Comparison of ENCODE assay signal across 35 mouse cellular contexts in genomic region chr7:73319004-73319403, GRCm38 (mm10). TPM values are rescaled to one million over a fixed set of nuclear protein-coding genes. Genes with fewer than 3 reads are reported as not detected.
"Had no signal": no experiment of that assay in that cellular context is flagged by ENCODE, and none has a peak within 500 bp of the region (broad histone marks: within the 10 kb centered on the region; RNA-seq: fewer than 3 reads in every experiment).

No protein-coding gene starts in this region.

- H3K27ac ChIP-seq: heart, embryonic 10.5 days; heart, embryonic 13.5 days; hindbrain, embryonic 10.5 days; hindbrain, embryonic 12.5 days; hindbrain, embryonic 13.5 days; hindbrain, embryonic 14.5 days; hindbrain, embryonic 15.5 days; hindbrain, postnatal 0 days; intestine, embryonic 15.5 days; kidney, embryonic 15.5 days; kidney, postnatal 0 days; layer of hippocampus, adult 2 months had no signal

- H3K27me3 ChIP-seq: heart, embryonic 15.5 days; hindbrain, embryonic 12.5 days; hindbrain, embryonic 13.5 days; hindbrain, embryonic 15.5 days; intestine, embryonic 15.5 days; kidney, embryonic 15.5 days had no signal

- H3K4me2 ChIP-seq: heart, embryonic 11.5 days; heart, embryonic 13.5 days; heart, embryonic 15.5 days; hindbrain, embryonic 12.5 days; hindbrain, embryonic 13.5 days; hindbrain, embryonic 14.5 days; hindbrain, embryonic 15.5 days; intestine, embryonic 15.5 days; kidney, embryonic 15.5 days had no signal

- H3K9me3 ChIP-seq: heart, embryonic 10.5 days; heart, embryonic 13.5 days; heart, embryonic 15.5 days; hindbrain, embryonic 10.5 days; hindbrain, embryonic 12.5 days; hindbrain, embryonic 13.5 days; hindbrain, embryonic 15.5 days; intestine, embryonic 15.5 days; kidney, embryonic 15.5 days had no signal

- DNase-seq: heart, postnatal 10 days; heart, postnatal 14 days; heart, postnatal 36 days; heart, postnatal 4 days; kidney, adult 11 months; kidney, adult 18-20 months; kidney, adult 2 months; kidney, adult 8-10 months; kidney, adult 9 months; kidney, postnatal 10 days; kidney, postnatal 14 days; kidney, postnatal 25 days; kidney, postnatal 36 days; kidney, postnatal 4 days; layer of hippocampus, adult 9-11 months; layer of hippocampus, postnatal 36 days had no signal

- H3K36me3 ChIP-seq: heart, embryonic 10.5 days; heart, embryonic 13.5 days; heart, embryonic 15.5 days; hindbrain, embryonic 10.5 days; hindbrain, embryonic 12.5 days; hindbrain, embryonic 13.5 days; hindbrain, embryonic 15.5 days; intestine, embryonic 15.5 days; kidney, embryonic 15.5 days had no signal

- ATAC-seq: hindbrain, embryonic 16.5 days; hindbrain, postnatal 0 days; inflammation-experienced regulatory T-cells, adult 6 months; intestine, embryonic 15.5 days; intestine, embryonic 16.5 days; intestine, postnatal 0 days had no signal

- H3K4me3 ChIP-seq: heart, embryonic 10.5 days; heart, embryonic 13.5 days; heart, embryonic 15.5 days; hindbrain, embryonic 10.5 days; hindbrain, embryonic 12.5 days; hindbrain, embryonic 13.5 days; hindbrain, embryonic 15.5 days; intestine, embryonic 15.5 days; kidney, embryonic 15.5 days; layer of hippocampus, adult 2 months had no signal

- H3K9ac ChIP-seq: heart, embryonic 13.5 days; heart, embryonic 15.5 days; hindbrain, embryonic 12.5 days; hindbrain, embryonic 13.5 days; hindbrain, embryonic 14.5 days; hindbrain, embryonic 15.5 days; intestine, embryonic 15.5 days; kidney, embryonic 15.5 days had no signal

- H3K4me1 ChIP-seq: hindbrain, embryonic 13.5 days had no signal

RNA-seq across cellular contexts. Expression of gene Rgma, which starts 56.3 kb away (rescaled TPM):
- total RNA-seq: hematopoietic stem cell, adult 5-6 weeks had no signal
- polyA plus RNA-seq: inflammation-experienced regulatory T-cells, adult 6 months had no signal
